16 mouse cellular contexts compared by ENCODE assay signal in genomic region chr12:15218504-15218903, GRCm38 (mm10).
DNase-seq lines count a peak whose midpoint lies in the region; ATAC-seq lines count a peak whose summit lies in the region.
"Had no signal": no experiment of that assay in that cellular context is flagged by ENCODE, and none has a peak within 500 bp of the region (broad histone marks: within the 10 kb centered on the region; RNA-seq: fewer than 3 reads in every experiment).

No protein-coding gene starts in this region.

- no peaks in the 10 kb centered on the region for H3K27me3 ChIP-seq in forebrain, embryonic 16.5 days (replicated peaks; ENCODE audit: control insufficient read depth, insufficient read depth, low read length)
- H3K27me3 ChIP-seq in midbrain, embryonic 14.5 days (ENCODE audit: control insufficient read depth, insufficient read depth, low read length) = no peaks in the 10 kb centered on the region
- H3K27me3 ChIP-seq in limb, embryonic 10.5 days (ENCODE audit: low read depth, poor library complexity, severe bottlenecking) = no peaks in the 10 kb centered on the region
- H3K27me3 ChIP-seq: embryonic facial prominence, embryonic 13.5 days; intestine, embryonic 15.5 days; liver, embryonic 12.5 days had no signal

- peak; percentile 1 to 4 for DNase-seq in cerebellum, postnatal 25 days
- DNase-seq in cerebellum, adult 9-11 months = no peak
- DNase-seq in Muller cell, postnatal 12 days (ENCODE audit: inconsistent ontology term) = peak; percentile 21
- peak; percentile 45 for DNase-seq in midbrain, embryonic 14.5 days
- DNase-seq in limb, embryonic 10.5 days (ENCODE audit: low spot score) = no peak
- DNase-seq in lung, postnatal 25 days (ENCODE audit: low spot score) = no peak
- no peak for DNase-seq in adrenal gland, adult (ENCODE audit: inconsistent age in 2 of 2, low spot score in 1 of 2)
- DNase-seq: adrenal gland, postnatal 36 days; cerebellum, adult 11 months; kidney, postnatal 14 days; thymus, adult 18-20 months had no signal

- H3K36me3 ChIP-seq in forebrain, embryonic 16.5 days (ENCODE audit: control insufficient read depth, insufficient read depth) = no peaks in the 10 kb centered on the region
- H3K36me3 ChIP-seq in midbrain, embryonic 14.5 days (ENCODE audit: control insufficient read depth, insufficient read depth, low read length) = no peaks in the 10 kb centered on the region
- no peaks in the 10 kb centered on the region for H3K36me3 ChIP-seq in limb, embryonic 10.5 days
- H3K36me3 ChIP-seq: embryonic facial prominence, embryonic 13.5 days; intestine, embryonic 15.5 days; liver, embryonic 12.5 days had no signal

- 14% methylated on average over 8 of the region's 8 CpGs for WGBS in forebrain, embryonic 16.5 days
- WGBS in midbrain, embryonic 14.5 days = 13% methylated on average over 8 of the region's 8 CpGs
- 85% methylated on average over 8 of the region's 8 CpGs for WGBS in limb, embryonic 10.5 days

- peak overlapping the region; percentile 36 for H3K4me2 ChIP-seq in forebrain, embryonic 16.5 days (ENCODE audit: low read length)
- H3K4me2 ChIP-seq in midbrain, embryonic 14.5 days (ENCODE audit: low read length) = peak overlapping the region; percentile 43
- H3K4me2 ChIP-seq: embryonic facial prominence, embryonic 13.5 days; intestine, embryonic 15.5 days; liver, embryonic 12.5 days had no signal

- ATAC-seq in forebrain, embryonic 16.5 days = peak; percentile 62
- ATAC-seq in midbrain, embryonic 14.5 days (ENCODE audit: low FRiP score, low TSS enrichment) = peak; percentile 55; the same call in 1 of the 2 replicates
- ATAC-seq: intestine, embryonic 15.5 days; liver, embryonic 12.5 days; lung, postnatal 0 days had no signal

- H3K9ac ChIP-seq in forebrain, embryonic 16.5 days (replicated peaks; ENCODE audit: low read depth, low read length) = no peak overlapping the region
- peak overlapping the region; percentile 43; the same call in 1 of the 2 replicates for H3K9ac ChIP-seq in midbrain, embryonic 14.5 days (replicated peaks; ENCODE audit: low read length)
- H3K9ac ChIP-seq: embryonic facial prominence, embryonic 13.5 days; intestine, embryonic 15.5 days; liver, embryonic 12.5 days had no signal

- H3K27ac ChIP-seq in forebrain, embryonic 16.5 days (ENCODE audit: low read length) = no peak overlapping the region
- H3K27ac ChIP-seq in midbrain, embryonic 14.5 days (replicated peaks; ENCODE audit: low read depth, low read length) = peak overlapping the region; percentile 54
- no peak overlapping the region for H3K27ac ChIP-seq in limb, embryonic 10.5 days
- H3K27ac ChIP-seq: embryonic facial prominence, embryonic 13.5 days; intestine, embryonic 15.5 days; liver, embryonic 12.5 days had no signal

- peak overlapping the region; percentile 9; the same call in 1 of the 2 replicates for H3K4me3 ChIP-seq in forebrain, embryonic 16.5 days (replicated peaks; ENCODE audit: low read length)
- peak overlapping the region; percentile 15; the same call in 1 of the 2 replicates for H3K4me3 ChIP-seq in midbrain, embryonic 14.5 days (replicated peaks; ENCODE audit: low read depth, low read length)
- H3K4me3 ChIP-seq in limb, embryonic 10.5 days = no peak overlapping the region
- H3K4me3 ChIP-seq: embryonic facial prominence, embryonic 13.5 days; intestine, embryonic 15.5 days; liver, embryonic 12.5 days had no signal

- H3K4me1 ChIP-seq in forebrain, embryonic 16.5 days (replicated peaks; ENCODE audit: control insufficient read depth, insufficient read depth, low read length) = peaks cover 4% of the 10 kb centered on the region
- H3K4me1 ChIP-seq in midbrain, embryonic 14.5 days (ENCODE audit: control insufficient read depth, insufficient read depth, low read length) = 0 out of 2 replicates have a peak, but pooled peaks cover 4% of the 10 kb centered on the region
- no peaks in the 10 kb centered on the region for H3K4me1 ChIP-seq in limb, embryonic 10.5 days
- H3K4me1 ChIP-seq: embryonic facial prominence, embryonic 13.5 days; intestine, embryonic 15.5 days; liver, embryonic 12.5 days had no signal

- H3K9me3 ChIP-seq in forebrain, embryonic 16.5 days (ENCODE audit: control insufficient read depth, low read length) = no peaks in the 10 kb centered on the region
- H3K9me3 ChIP-seq in midbrain, embryonic 14.5 days (ENCODE audit: control insufficient read depth, low read length) = no peaks in the 10 kb centered on the region
- H3K9me3 ChIP-seq in limb, embryonic 10.5 days (replicated peaks) = no peaks in the 10 kb centered on the region
- H3K9me3 ChIP-seq: embryonic facial prominence, embryonic 13.5 days; intestine, embryonic 15.5 days; liver, embryonic 12.5 days had no signal

Comparison
In these comparisons a context has a peak if more than half of its experiments do, and no peak if none do; other contexts are left out.
1. DNase-seq: peak in cerebellum, postnatal 25 days (2 of 2), Muller cell, postnatal 12 days (single experiment) and midbrain, embryonic 14.5 days (single experiment); none in cerebellum, adult 9-11 months (single experiment), limb, embryonic 10.5 days (single experiment), lung, postnatal 25 days (single experiment) and adrenal gland, adult (0 of 2).